Mouse (Mus musculus) urinary bladder, postnatal 25 days (tissue): ENCODE measurements around the gene Nuak1.

Source experiments
- DNase-seq: peaks from one replicate; pipeline ENCODE4 v3.0.0; 2022; ENCODE audit warnings: low spot score

Nuak1 gene

GRCm38 (mm10) chr10:84447411-84447821 is 7.0 kb upstream of the Nuak1 start:
- no peak for DNase-seq

- DNase-seq = no peak
These were observed 6.3 kb upstream of the Nuak1 start for GRCm38 (mm10) chr10:84446661-84447060.

GRCm38 (mm10) chr10:84444396-84444795 is 4.0 kb upstream of the Nuak1 start:
- no peak for DNase-seq

- no peak for DNase-seq
These were observed 1.4 kb upstream of the Nuak1 start for GRCm38 (mm10) chr10:84441846-84442245.

- no peak for DNase-seq
These were observed 1.0 kb upstream of the Nuak1 start for GRCm38 (mm10) chr10:84441434-84441785.

GRCm38 (mm10) chr10:84440181-84440540 is 236 bp downstream of the Nuak1 start:
- no peak for DNase-seq

GRCm38 (mm10) chr10:84439228-84439596 is 1.2 kb downstream of the Nuak1 start:
- DNase-seq = no peak

- no peak for DNase-seq
These were observed 1.8 kb downstream of the Nuak1 start for GRCm38 (mm10) chr10:84438466-84439227.

- peak; percentile 96 for DNase-seq
These were observed 2.4 kb downstream of the Nuak1 start for GRCm38 (mm10) chr10:84438049-84438422.

- no peak for DNase-seq
These were observed 3.0 kb downstream of the Nuak1 start for GRCm38 (mm10) chr10:84437166-84438048.

- no peak for DNase-seq
These were observed 4.5 kb downstream of the Nuak1 start for GRCm38 (mm10) chr10:84435930-84436329.

- DNase-seq = no peak
These were observed 7.1 kb downstream of the Nuak1 start for GRCm38 (mm10) chr10:84433193-84433801.

GRCm38 (mm10) chr10:84424374-84424773 is 16.0 kb downstream of the Nuak1 start:
- no peak for DNase-seq

GRCm38 (mm10) chr10:84423903-84424302 is 16.5 kb downstream of the Nuak1 start:
- DNase-seq = no peak

- no peak for DNase-seq
These were observed 19.8 kb downstream of the Nuak1 start for GRCm38 (mm10) chr10:84420589-84420988.

- no peak for DNase-seq
These were observed 22.0 kb downstream of the Nuak1 start for GRCm38 (mm10) chr10:84418421-84418820.

GRCm38 (mm10) chr10:84416752-84417151 is 23.6 kb downstream of the Nuak1 start:
- DNase-seq = no peak

GRCm38 (mm10) chr10:84414981-84415700 is 25.3 kb downstream of the Nuak1 start:
- DNase-seq = no peak

- no peak for DNase-seq
These were observed 27.1 kb downstream of the Nuak1 start for GRCm38 (mm10) chr10:84413310-84413709.

- no peak for DNase-seq
These were observed 28.0 kb downstream of the Nuak1 start for GRCm38 (mm10) chr10:84412326-84412962.
